Mouse (Mus musculus) heart, embryonic 15.5 days (tissue): ENCODE results near the gene Olfr1238. TPM values are rescaled to one million over a fixed set of nuclear protein-coding genes. Genes with fewer than 3 reads are reported as not detected.

Source experiments
- ATAC-seq: fragments of 200-750 bp; cut with Nextera tagmentation; replicated peaks from 2 replicates; pipeline ENCODE4 v1.8.0; 2017; ENCODE audit warnings: low read depth, moderate TSS enrichment; ENCODE audit not compliant: insufficient number of reproducible peaks, insufficient read depth, low FRiP score
- H3K27ac ChIP-seq: fragments of 300-500 bp; sonication (generic); 2 replicates; pipeline ENCODE4 v1.5.1; 2015; ENCODE audit warnings: mild to moderate bottlenecking, inconsistent platforms
- H3K27me3 ChIP-seq: fragments of 300-500 bp; sonication (generic); 2 replicates; pipeline ENCODE4 v1.6.1; 2015; ENCODE audit warnings: inconsistent platforms
- H3K36me3 ChIP-seq: fragments of 300-500 bp; sonication (generic); 2 replicates; pipeline ENCODE4 v1.6.1; 2015; ENCODE audit warnings: mild to moderate bottlenecking, inconsistent platforms
- H3K4me1 ChIP-seq: fragments of 300-500 bp; sonication (generic); replicated peaks from 2 replicates; pipeline ENCODE4 v1.6.1; 2015; ENCODE audit warnings: inconsistent platforms
- H3K4me2 ChIP-seq: fragments of 300-500 bp; sonication (generic); 2 replicates; pipeline ENCODE4 v1.6.1; 2015; ENCODE audit warnings: inconsistent platforms, mild to moderate bottlenecking, moderate library complexity
- H3K4me3 ChIP-seq: fragments of 300-500 bp; sonication (generic); 2 replicates; pipeline ENCODE4 v1.5.1; 2015; ENCODE audit warnings: mild to moderate bottlenecking, inconsistent platforms
- H3K9ac ChIP-seq: fragments of 300-500 bp; sonication (generic); 2 replicates; pipeline ENCODE4 v1.6.1; 2015; ENCODE audit warnings: mild to moderate bottlenecking, inconsistent platforms
- H3K9me3 ChIP-seq: fragments of 300-500 bp; sonication (generic); replicated peaks from 2 replicates; pipeline ENCODE4 v1.6.1; 2016; ENCODE audit warnings: inconsistent platforms
- WGBS: fragments of 180-500 bp; shearing (Covaris S2); methylation state at CpG from one replicate; pipeline ENCODE4 v1.1.7; 2015; ENCODE audit warnings: mixed read lengths; 5-methylcytosine and 5-hydroxymethylcytosine counted together
- polyA plus RNA-seq: library from polyadenylated mRNA; unstranded; fragments of >200 nt; fragmentation: Nextera tagmentation; extraction: Ambion mirVana; gene quantifications from 2 replicates; pipeline ENCODE4 v1.2.1, GENCODE M21; 2015

The Olfr1238 gene
- not detected in 2 replicates for polyA plus RNA-seq

GRCm38 (mm10) chr2:89409576-89409975, at the start of gene Olfr1238:
Gene Olfr1238 (minus strand): TSS chr2:89409676.
- Histone ChIP-seq H3K27me3 (no peaks in the 10 kb centered on the region), H3K9me3 (no peaks in the 10 kb centered on the region), H3K27ac (no peak within 1 kb of the TSS), H3K4me1 (no peaks in the 10 kb centered on the region), H3K9ac (no peak within 1 kb of the TSS), H3K4me3 (no peak within 1 kb of the TSS), H3K4me2 (no peak within 1 kb of the TSS), H3K36me3 (no peaks in the 10 kb centered on the region)
- WGBS = 80% methylated on average over 2 of the region's 2 CpGs
- no peak for ATAC-seq

GRCm38 (mm10) chr2:89442900-89443299, 33.4 kb upstream of the Olfr1238 start, which contains the start of gene Olfr1240:
Gene Olfr1240 (minus strand): TSS chr2:89443000.
- H3K27me3 ChIP-seq = no peaks in the 10 kb centered on the region
- H3K4me1 ChIP-seq = no peaks in the 10 kb centered on the region
- no peak for ATAC-seq
- 73% methylated on average over 3 of the region's 3 CpGs for WGBS
- no peak within 1 kb of the TSS for H3K4me3 ChIP-seq
- no peak within 1 kb of the TSS for H3K4me2 ChIP-seq
- no peak within 1 kb of the TSS for H3K9ac ChIP-seq
- H3K27ac ChIP-seq = no peak within 1 kb of the TSS
- H3K9me3 ChIP-seq = no peaks in the 10 kb centered on the region
- H3K36me3 ChIP-seq = no peaks in the 10 kb centered on the region

GRCm38 (mm10) chr2:89420307-89420706, 10.8 kb upstream of the Olfr1238 start, which contains the start of gene Olfr1239:
Gene Olfr1239 (minus strand): TSS chr2:89420407.
- WGBS = 91% methylated on average over 2 of the region's 2 CpGs
- no peaks in the 10 kb centered on the region for H3K4me1 ChIP-seq
- no peak within 1 kb of the TSS for H3K4me2 ChIP-seq
- no peak within 1 kb of the TSS for H3K9ac ChIP-seq
- no peaks in the 10 kb centered on the region for H3K36me3 ChIP-seq
- H3K27me3 ChIP-seq = no peaks in the 10 kb centered on the region
- no peak for ATAC-seq
- H3K9me3 ChIP-seq = no peaks in the 10 kb centered on the region
- no peak within 1 kb of the TSS for H3K4me3 ChIP-seq
- no peak within 1 kb of the TSS for H3K27ac ChIP-seq

- H3K9ac ChIP-seq = no peak overlapping the region
- H3K27me3 ChIP-seq = no peaks in the 10 kb centered on the region
- ATAC-seq = no peak
- 91% methylated on average over 1 of the region's 1 CpGs for WGBS
- no peak overlapping the region for H3K27ac ChIP-seq
- no peak overlapping the region for H3K4me2 ChIP-seq
- no peaks in the 10 kb centered on the region for H3K4me1 ChIP-seq
- H3K36me3 ChIP-seq = no peaks in the 10 kb centered on the region
- H3K4me3 ChIP-seq = no peak overlapping the region
- H3K9me3 ChIP-seq = no peaks in the 10 kb centered on the region
These were observed 5.1 kb upstream of the Olfr1238 start for GRCm38 (mm10) chr2:89414557-89414956.

- H3K4me3 ChIP-seq = no peak overlapping the region
- no peaks in the 10 kb centered on the region for H3K9me3 ChIP-seq
- H3K4me2 ChIP-seq = no peak overlapping the region
- no peaks in the 10 kb centered on the region for H3K36me3 ChIP-seq
- no peak for ATAC-seq
- H3K9ac ChIP-seq = no peak overlapping the region
- no peak overlapping the region for H3K27ac ChIP-seq
- 71% methylated on average over 1 of the region's 1 CpGs for WGBS
- H3K4me1 ChIP-seq = no peaks in the 10 kb centered on the region
- H3K27me3 ChIP-seq = no peaks in the 10 kb centered on the region
These were observed 8.6 kb downstream of the Olfr1238 start for GRCm38 (mm10) chr2:89400882-89401281.

GRCm38 (mm10) chr2:89364765-89365164, 44.7 kb downstream of the Olfr1238 start, which contains the start of gene Olfr1234:
Gene Olfr1234 (minus strand): TSS chr2:89364865.
- ATAC-seq = no peak
- Histone ChIP-seq H3K9ac (no peak within 1 kb of the TSS), H3K4me1 (no peaks in the 10 kb centered on the region), H3K27me3 (no peaks in the 10 kb centered on the region), H3K4me3 (no peak within 1 kb of the TSS), H3K27ac (no peak within 1 kb of the TSS), H3K4me2 (no peak within 1 kb of the TSS), H3K36me3 (no peaks in the 10 kb centered on the region), H3K9me3 (no peaks in the 10 kb centered on the region)
- WGBS = 79% methylated on average over 4 of the region's 4 CpGs

Other genes starting within 250 kb of the Olfr1238 start
- gene Olfr1224-ps1, start 245.6 kb downstream of the Olfr1238 start, polyA plus RNA-seq = not detected in 2 replicates
- gene Olfr1225, start 235.0 kb downstream of the Olfr1238 start, polyA plus RNA-seq = not detected in 2 replicates
- gene Olfr1226, start 209.6 kb downstream of the Olfr1238 start, polyA plus RNA-seq = not detected in 2 replicates
- gene Olfr1228, start 155.6 kb downstream of the Olfr1238 start, polyA plus RNA-seq = not detected in 2 replicates
- gene Olfr1229, start 121.7 kb downstream of the Olfr1238 start, polyA plus RNA-seq = not detected in 2 replicates
- not detected in 2 replicates for gene Olfr1230, start 112.4 kb downstream of the Olfr1238 start, polyA plus RNA-seq
- gene Olfr1231, start 102.6 kb downstream of the Olfr1238 start, polyA plus RNA-seq = not detected in 2 replicates
- gene Olfr1232, start 80.0 kb downstream of the Olfr1238 start, polyA plus RNA-seq = not detected in 2 replicates
- gene Olfr1233, start 67.3 kb downstream of the Olfr1238 start, polyA plus RNA-seq = not detected in 2 replicates
- not detected in 2 replicates for gene Olfr1234, start 44.8 kb downstream of the Olfr1238 start, polyA plus RNA-seq
- gene Olfr1239, start 10.7 kb upstream of the Olfr1238 start, polyA plus RNA-seq = not detected in 2 replicates
- gene Olfr1240, start 33.3 kb upstream of the Olfr1238 start, polyA plus RNA-seq = not detected in 2 replicates
- not detected in 2 replicates for gene Olfr1241, start 77.5 kb upstream of the Olfr1238 start, polyA plus RNA-seq
- gene Olfr1242, start 88.7 kb upstream of the Olfr1238 start, polyA plus RNA-seq = not detected in 2 replicates
- not detected in 2 replicates for gene Olfr1243, start 121.8 kb upstream of the Olfr1238 start, polyA plus RNA-seq
- gene Olfr1245, start 168.8 kb upstream of the Olfr1238 start, polyA plus RNA-seq = not detected in 2 replicates
- gene Olfr1246, start 183.5 kb upstream of the Olfr1238 start, polyA plus RNA-seq = not detected in 2 replicates
- not detected in 2 replicates for gene Olfr1247, start 204.5 kb upstream of the Olfr1238 start, polyA plus RNA-seq
- not detected in 2 replicates for gene Olfr1248, start 208.6 kb upstream of the Olfr1238 start, polyA plus RNA-seq
- not detected in 2 replicates for gene Olfr1249, start 225.3 kb upstream of the Olfr1238 start, polyA plus RNA-seq